Mouse (Mus musculus) retina, postnatal 1 day (tissue): ENCODE results near the gene Kctd6.
"Not testable (repeated sequence)": the region's sequence is repeated elsewhere in the genome, so short reads cannot be mapped to it uniquely, and the experiment has no call there.

ENCODE experiments used
- DNase-seq: peaks from one replicate; pipeline ENCODE4 v3.0.0-alpha.2; 2012

Kctd6 gene

GRCm38 (mm10) chr14:8250141-8250871 is 36.4 kb downstream of the Kctd6 start:
- DNase-seq: no peak

GRCm38 (mm10) chr14:8251330-8251885 is 37.5 kb downstream of the Kctd6 start:
- DNase-seq: no peak

GRCm38 (mm10) chr14:8255076-8255729 is 41.3 kb downstream of the Kctd6 start:
- peak; percentile 74 for DNase-seq

GRCm38 (mm10) chr14:8256072-8256471 is 42.1 kb downstream of the Kctd6 start:
- no peak for DNase-seq

GRCm38 (mm10) chr14:8256881-8257280 is 42.9 kb downstream of the Kctd6 start:
- DNase-seq: no peak

- no peak for DNase-seq
Measured at GRCm38 (mm10) chr14:8257521-8258334, 43.8 kb downstream of the Kctd6 start.

- DNase-seq: no peak
Measured at GRCm38 (mm10) chr14:8258335-8258627, 44.3 kb downstream of the Kctd6 start.

GRCm38 (mm10) chr14:8258752-8259151 is 44.8 kb downstream of the Kctd6 start:
- DNase-seq: no peak

- DNase-seq: no peak
Measured at GRCm38 (mm10) chr14:8259166-8259565, 45.2 kb downstream of the Kctd6 start, which contains the start of gene Acox2. Acox2 (minus strand) TSS chr14:8259353.

- DNase-seq: no peak
Measured at GRCm38 (mm10) chr14:8260214-8260613, 46.3 kb downstream of the Kctd6 start.

GRCm38 (mm10) chr14:8262242-8262641 is 48.3 kb downstream of the Kctd6 start:
- DNase-seq: no peak

GRCm38 (mm10) chr14:8264378-8264777 is 50.4 kb downstream of the Kctd6 start:
- no peak for DNase-seq

- DNase-seq: not testable (repeated sequence)
Measured at GRCm38 (mm10) chr14:8271281-8271680, 57.3 kb downstream of the Kctd6 start.
